Mouse (Mus musculus) mammary gland, adult 2 months (tissue): ENCODE results near the gene Vmn2r113. TPM values are rescaled to one million over a fixed set of nuclear protein-coding genes. Genes with fewer than 3 reads are reported as not detected.

ENCODE experiments used
- polyA plus RNA-seq: library from polyadenylated mRNA; depleted of rRNA; stranded (reverse); fragments of >200 nt; gene quantifications from 2 replicates; pipeline ENCODE4 v1.2.3, GENCODE M21; 2012; ENCODE audit warnings: low replicate concordance; rRNA removed

Vmn2r113 gene
- not detected in 2 replicates for polyA plus RNA-seq

GRCm38 (mm10) chr17:22942684-22943083 lies at the start of gene Vmn2r113:
Gene Vmn2r113 (plus strand): TSS chr17:22942984.

Other genes with a start within 250 kb of the Vmn2r113 start
- 1.5 and 4.8 TPM in 2 replicates for gene Zfp945, start 75.8 kb upstream of the Vmn2r113 start, polyA plus RNA-seq
- gene Vmn2r-ps130, start 118.2 kb downstream of the Vmn2r113 start, polyA plus RNA-seq: not detected in 2 replicates